Mouse (Mus musculus): ENCODE data around the gene Ino80e. TPM values are rescaled to one million over a fixed set of nuclear protein-coding genes. Genes with fewer than 3 reads are reported as not detected.
A peak's percentile ranks its signal among the peaks of the same experiment; 100 is the strongest.

Gene Ino80e
- polyA plus RNA-seq, 1 experiment from 2014 or later: 78.2 TPM

DNA sequence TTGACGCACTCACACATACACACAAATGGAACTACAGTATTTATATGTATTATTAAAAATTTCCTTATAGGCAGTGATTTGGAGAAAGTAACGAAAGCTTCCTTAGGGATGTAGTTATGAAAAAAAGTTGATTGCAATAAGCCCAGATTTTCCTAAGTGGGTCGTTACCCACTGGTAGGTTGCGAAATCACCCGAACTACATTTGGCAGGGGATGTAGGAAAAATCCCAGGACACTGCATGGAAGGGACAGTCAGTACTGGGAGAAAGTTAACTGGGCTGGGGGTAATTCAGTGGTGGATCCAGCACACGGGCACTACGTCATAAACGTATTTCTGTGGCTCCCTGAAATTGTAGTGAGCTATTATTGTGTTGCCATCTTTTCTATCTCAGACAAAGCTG, 45.7 kb downstream of the Ino80e start:
- ATAC-seq (ENCODE audit: insufficient number of reproducible peaks, insufficient read depth, low FRiP score, low read depth): no peak
- H3K27me3 ChIP-seq (ENCODE audit: control insufficient read depth, insufficient read depth, low read length): no peaks in the 10 kb centered on the region
- H3K4me1 ChIP-seq (ENCODE audit: control insufficient read depth, insufficient read depth, low read length): no peaks in the 10 kb centered on the region
- H3K4me2 ChIP-seq (replicated peaks; ENCODE audit: low read depth, low read length): no peak overlapping the region
- no peak overlapping the region for H3K27ac ChIP-seq (ENCODE audit: low read length)
- 90% methylated on average over 8 of the region's 8 CpGs for WGBS
- no peaks in the 10 kb centered on the region for H3K36me3 ChIP-seq (ENCODE audit: control insufficient read depth, insufficient read depth, low read length)
- no peak overlapping the region for H3K9ac ChIP-seq (replicated peaks; ENCODE audit: low read depth, low read length)
- no peak overlapping the region for H3K4me3 ChIP-seq (ENCODE audit: low read depth, low read length)
- no peaks in the 10 kb centered on the region for H3K9me3 ChIP-seq (ENCODE audit: control insufficient read depth, low read depth, low read length)

DNA sequence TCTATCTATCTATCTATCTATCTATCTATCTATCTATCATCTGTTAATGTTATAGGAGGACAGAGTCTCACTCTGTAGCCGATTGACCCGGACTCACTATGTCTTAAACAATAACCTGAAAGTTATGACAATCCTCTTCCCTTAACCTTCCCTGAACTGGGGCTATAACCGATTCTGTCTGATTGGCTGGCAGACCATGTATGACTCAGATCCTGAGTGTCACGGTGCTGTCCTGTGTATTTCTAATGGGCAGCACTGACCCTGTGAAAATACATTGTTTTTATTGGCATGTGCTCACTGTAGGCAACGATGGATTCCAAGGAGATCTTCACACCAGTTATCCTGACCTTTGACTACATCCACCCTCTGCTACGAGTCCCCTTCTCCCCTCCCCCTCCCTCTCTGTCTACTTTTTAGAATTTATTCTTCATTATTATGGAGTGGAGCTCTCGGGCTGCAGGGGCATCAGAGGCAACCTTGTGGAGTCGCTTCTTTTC, 46.4 kb downstream of the Ino80e start:
- WGBS: 64% methylated on average over 8 of the region's 8 CpGs
- Histone ChIP-seq H3K9me3 (ENCODE audit: control insufficient read depth, low read depth, low read length) (no peaks in the 10 kb centered on the region), H3K9ac (replicated peaks; ENCODE audit: low read depth, low read length) (no peak overlapping the region), H3K4me1 (ENCODE audit: control insufficient read depth, insufficient read depth, low read length) (no peaks in the 10 kb centered on the region), H3K27me3 (ENCODE audit: control insufficient read depth, insufficient read depth, low read length) (no peaks in the 10 kb centered on the region), H3K27ac (ENCODE audit: low read length) (no peak overlapping the region), H3K36me3 (ENCODE audit: control insufficient read depth, insufficient read depth, low read length) (no peaks in the 10 kb centered on the region), H3K4me2 (replicated peaks; ENCODE audit: low read depth, low read length) (no peak overlapping the region), H3K4me3 (ENCODE audit: low read depth, low read length) (no peak overlapping the region)
- no peak for ATAC-seq (ENCODE audit: insufficient number of reproducible peaks, insufficient read depth, low FRiP score, low read depth)

- H3K4me3 ChIP-seq (ENCODE audit: low read depth, low read length): peak overlapping the region; percentile 53; the same call in 1 of the 2 replicates
- H3K9me3 ChIP-seq (ENCODE audit: control insufficient read depth, low read depth, low read length): no peaks in the 10 kb centered on the region
- no peaks in the 10 kb centered on the region; the same call in 1 of the 2 replicates for H3K36me3 ChIP-seq (ENCODE audit: control insufficient read depth, insufficient read depth, low read length)
- H3K27me3 ChIP-seq (ENCODE audit: control insufficient read depth, insufficient read depth, low read length): no peaks in the 10 kb centered on the region
- 41% methylated on average over 5 of the region's 5 CpGs for WGBS
- H3K4me2 ChIP-seq (replicated peaks; ENCODE audit: low read depth, low read length): peak overlapping the region; percentile 85
- H3K4me1 ChIP-seq (ENCODE audit: control insufficient read depth, insufficient read depth, low read length): peaks cover 16% of the 10 kb centered on the region
- no peak overlapping the region for H3K27ac ChIP-seq (ENCODE audit: low read length)
- H3K9ac ChIP-seq (replicated peaks; ENCODE audit: low read depth, low read length): no peak overlapping the region; the same call in 1 of the 2 replicates
- ATAC-seq (ENCODE audit: insufficient number of reproducible peaks, insufficient read depth, low FRiP score, low read depth): no peak
These were observed 52.3 kb downstream of the Ino80e start for GRCm38 (mm10) chr7:126809723-126810369.

DNA sequence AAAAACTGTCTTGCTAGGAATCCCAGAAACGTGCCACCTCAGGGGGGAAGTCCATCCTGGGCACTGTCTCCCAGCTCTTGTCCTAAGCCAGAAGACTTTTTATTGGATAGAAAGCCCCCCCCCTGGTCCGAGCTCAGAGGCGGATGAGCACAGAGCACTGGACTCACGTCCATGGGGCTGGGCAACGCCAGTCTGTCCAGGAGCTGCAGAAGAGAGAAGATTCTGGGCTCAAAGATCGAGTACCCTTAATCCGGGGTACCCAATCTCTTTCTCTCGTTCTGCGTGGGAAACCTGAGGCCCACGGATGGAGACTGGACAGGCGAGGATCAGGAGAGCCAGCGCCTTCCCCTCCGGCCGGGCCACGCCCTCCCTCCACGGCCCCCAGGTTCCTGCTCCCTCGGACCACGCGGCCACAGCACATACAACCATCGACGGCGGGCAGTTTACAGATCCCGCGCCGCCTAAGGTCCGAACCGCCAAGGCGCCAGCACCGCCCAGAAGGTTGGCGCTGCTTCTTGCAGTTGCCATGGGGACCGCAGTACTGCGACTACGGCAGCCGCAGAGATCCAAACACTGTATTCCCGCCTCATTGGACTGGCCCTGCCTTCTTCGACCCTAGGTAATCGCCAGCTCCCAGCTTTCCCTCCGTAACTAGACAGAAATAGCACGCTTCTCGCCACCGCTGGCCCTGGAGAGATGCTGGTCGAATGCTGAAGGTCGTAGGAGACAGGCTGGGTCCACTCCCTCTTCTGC, 53.3 kb downstream of the Ino80e start:
- Histone ChIP-seq H3K4me2 (replicated peaks; ENCODE audit: low read depth, low read length) (peak overlapping the region; percentile 85), H3K27me3 (ENCODE audit: control insufficient read depth, insufficient read depth, low read length) (no peaks in the 10 kb centered on the region), H3K36me3 (ENCODE audit: control insufficient read depth, insufficient read depth, low read length) (no peaks in the 10 kb centered on the region; the same call in 1 of the 2 replicates), H3K27ac (ENCODE audit: low read length) (peak overlapping the region; percentile 64), H3K9me3 (ENCODE audit: control insufficient read depth, low read depth, low read length) (no peaks in the 10 kb centered on the region), H3K4me3 (ENCODE audit: low read depth, low read length) (peak overlapping the region; percentile 53), H3K4me1 (ENCODE audit: control insufficient read depth, insufficient read depth, low read length) (peaks cover 19% of the 10 kb centered on the region), H3K9ac (replicated peaks; ENCODE audit: low read depth, low read length) (peak overlapping the region; percentile 67)
- peak; percentile 94 for ATAC-seq (ENCODE audit: insufficient number of reproducible peaks, insufficient read depth, low FRiP score, low read depth)
- WGBS: under 1% methylated on average over 43 of the region's 43 CpGs

DNA sequence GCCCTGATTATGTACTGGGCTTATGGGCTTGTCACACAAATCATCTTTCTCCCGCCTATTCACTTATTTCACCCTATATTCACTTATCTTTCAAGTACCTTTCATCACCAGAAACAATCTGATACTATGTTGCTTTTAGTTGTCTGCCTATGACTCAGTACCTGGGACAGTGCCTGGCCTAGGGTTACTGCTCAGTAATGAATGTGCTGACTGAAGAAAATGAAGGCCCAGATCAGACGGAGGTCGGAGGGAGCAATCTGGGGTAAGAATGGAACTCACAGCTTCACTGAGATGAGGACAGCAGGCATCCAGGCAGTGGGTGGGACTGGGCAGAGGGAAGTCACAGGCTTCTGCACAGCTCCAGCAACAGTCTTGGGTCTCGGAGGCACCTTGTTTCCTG, 54.8 kb downstream of the Ino80e start:
- no peak overlapping the region for H3K4me3 ChIP-seq (ENCODE audit: low read depth, low read length)
- H3K9me3 ChIP-seq (ENCODE audit: control insufficient read depth, low read depth, low read length): no peaks in the 10 kb centered on the region
- peak overlapping the region; percentile 85 for H3K4me2 ChIP-seq (replicated peaks; ENCODE audit: low read depth, low read length)
- peak overlapping the region; percentile 67; the same call in 1 of the 2 replicates for H3K9ac ChIP-seq (replicated peaks; ENCODE audit: low read depth, low read length)
- no peak overlapping the region for H3K27ac ChIP-seq (ENCODE audit: low read length)
- no peaks in the 10 kb centered on the region; the same call in 1 of the 2 replicates for H3K36me3 ChIP-seq (ENCODE audit: control insufficient read depth, insufficient read depth, low read length)
- peaks cover 22% of the 10 kb centered on the region for H3K4me1 ChIP-seq (ENCODE audit: control insufficient read depth, insufficient read depth, low read length)
- no peak for ATAC-seq (ENCODE audit: insufficient number of reproducible peaks, insufficient read depth, low FRiP score, low read depth)
- H3K27me3 ChIP-seq (ENCODE audit: control insufficient read depth, insufficient read depth, low read length): no peaks in the 10 kb centered on the region
- 63% methylated on average over 4 of the region's 4 CpGs for WGBS

GRCm38 (mm10) chr7:126806956-126807355, 55.2 kb downstream of the Ino80e start:
- 65% methylated on average over 6 of the region's 6 CpGs for WGBS
- H3K27me3 ChIP-seq (ENCODE audit: control insufficient read depth, insufficient read depth, low read length): no peaks in the 10 kb centered on the region
- no peak overlapping the region for H3K27ac ChIP-seq (ENCODE audit: low read length)
- no peak overlapping the region for H3K4me3 ChIP-seq (ENCODE audit: low read depth, low read length)
- no peak overlapping the region for H3K9ac ChIP-seq (replicated peaks; ENCODE audit: low read depth, low read length)
- H3K4me2 ChIP-seq (replicated peaks; ENCODE audit: low read depth, low read length): no peak overlapping the region
- H3K36me3 ChIP-seq (ENCODE audit: control insufficient read depth, insufficient read depth, low read length): no peaks in the 10 kb centered on the region; the same call in 1 of the 2 replicates
- no peaks in the 10 kb centered on the region for H3K9me3 ChIP-seq (ENCODE audit: control insufficient read depth, low read depth, low read length)
- H3K4me1 ChIP-seq (ENCODE audit: control insufficient read depth, insufficient read depth, low read length): peaks cover 22% of the 10 kb centered on the region
- ATAC-seq (ENCODE audit: insufficient number of reproducible peaks, insufficient read depth, low FRiP score, low read depth): no peak

- Histone ChIP-seq H3K4me2 (replicated peaks; ENCODE audit: low read depth, low read length) (no peak overlapping the region), H3K27ac (ENCODE audit: low read length) (peak overlapping the region; percentile 58), H3K36me3 (ENCODE audit: control insufficient read depth, insufficient read depth, low read length) (no peaks in the 10 kb centered on the region; the same call in 1 of the 2 replicates), H3K9me3 (ENCODE audit: control insufficient read depth, low read depth, low read length) (no peaks in the 10 kb centered on the region), H3K9ac (replicated peaks; ENCODE audit: low read depth, low read length) (0 out of 2 replicates have a peak overlapping the region, but pooled peaks have one; percentile 21), H3K4me1 (ENCODE audit: control insufficient read depth, insufficient read depth, low read length) (peaks cover 36% of the 10 kb centered on the region), H3K4me3 (ENCODE audit: low read depth, low read length) (no peak overlapping the region), H3K27me3 (ENCODE audit: control insufficient read depth, insufficient read depth, low read length) (no peaks in the 10 kb centered on the region)
- no peak for ATAC-seq (ENCODE audit: insufficient number of reproducible peaks, insufficient read depth, low FRiP score, low read depth)
These were observed 58.4 kb downstream of the Ino80e start for GRCm38 (mm10) chr7:126803751-126804150.

- Histone ChIP-seq H3K4me1 (ENCODE audit: control insufficient read depth, insufficient read depth, low read length) (peaks cover 32% of the 10 kb centered on the region), H3K4me2 (replicated peaks; ENCODE audit: low read depth, low read length) (no peak overlapping the region), H3K36me3 (ENCODE audit: control insufficient read depth, insufficient read depth, low read length) (no peaks in the 10 kb centered on the region; the same call in 1 of the 2 replicates), H3K9ac (replicated peaks; ENCODE audit: low read depth, low read length) (no peak overlapping the region), H3K4me3 (ENCODE audit: low read depth, low read length) (no peak overlapping the region), H3K27ac (ENCODE audit: low read length) (peak overlapping the region; percentile 58), H3K27me3 (ENCODE audit: control insufficient read depth, insufficient read depth, low read length) (no peaks in the 10 kb centered on the region), H3K9me3 (ENCODE audit: control insufficient read depth, low read depth, low read length) (no peaks in the 10 kb centered on the region)
- WGBS: 60% methylated on average over 6 of the region's 6 CpGs
- ATAC-seq (ENCODE audit: insufficient number of reproducible peaks, insufficient read depth, low FRiP score, low read depth): no peak
These were observed 59.0 kb downstream of the Ino80e start for GRCm38 (mm10) chr7:126803181-126803580.

Data from stomach, embryonic 14.5 days (tissue).